Mouse (Mus musculus): ENCODE measurements around the gene Ddi2.

Gene Ddi2

GRCm38 (mm10) chr4:141686093-141686492 is 37.1 kb downstream of the Ddi2 start:
- DNase-seq = no peak

GRCm38 (mm10) chr4:141685499-141685898 is 37.7 kb downstream of the Ddi2 start, which contains the start of gene Rsc1a1:
TSS of gene Rsc1a1 (minus strand) at chr4:141685599.
- no peak for DNase-seq

GRCm38 (mm10) chr4:141682706-141683230 is 40.5 kb downstream of the Ddi2 start:
- no peak for DNase-seq

- no peak for DNase-seq
These were observed 41.5 kb downstream of the Ddi2 start for GRCm38 (mm10) chr4:141681767-141682166.

- DNase-seq = no peak
These were observed 42.3 kb downstream of the Ddi2 start for GRCm38 (mm10) chr4:141680892-141681291.

GRCm38 (mm10) chr4:141679016-141679415 is 44.2 kb downstream of the Ddi2 start:
- DNase-seq = no peak

GRCm38 (mm10) chr4:141676462-141676979 is 46.7 kb downstream of the Ddi2 start:
- DNase-seq = no peak

- peak; percentile 17 for DNase-seq
These were observed 50.9 kb downstream of the Ddi2 start for GRCm38 (mm10) chr4:141672325-141672724.

GRCm38 (mm10) chr4:141671389-141671788 is 51.8 kb downstream of the Ddi2 start:
- no peak for DNase-seq

- no peak for DNase-seq
These were observed 53.1 kb downstream of the Ddi2 start for GRCm38 (mm10) chr4:141669898-141670712.

- no peak for DNase-seq
These were observed 58.4 kb downstream of the Ddi2 start, which contains the start of gene Plekhm2 for GRCm38 (mm10) chr4:141664799-141665198. TSS of gene Plekhm2 (minus strand) at chr4:141664899.

- peak; percentile 82 for DNase-seq
These were observed 59.0 kb downstream of the Ddi2 start for GRCm38 (mm10) chr4:141664011-141664745.

- DNase-seq = peak; percentile 53
These were observed 59.9 kb downstream of the Ddi2 start for GRCm38 (mm10) chr4:141663122-141663931.

- no peak for DNase-seq
These were observed 62.3 kb downstream of the Ddi2 start for GRCm38 (mm10) chr4:141660884-141661283.

GRCm38 (mm10) chr4:141659739-141660138 is 63.5 kb downstream of the Ddi2 start:
- peak; percentile 53 for DNase-seq

- DNase-seq = no peak
These were observed 64.3 kb downstream of the Ddi2 start for GRCm38 (mm10) chr4:141658846-141659484.

GRCm38 (mm10) chr4:141656932-141657331 is 66.3 kb downstream of the Ddi2 start:
- DNase-seq = no peak

GRCm38 (mm10) chr4:141655908-141656608 is 67.2 kb downstream of the Ddi2 start:
- DNase-seq = no peak

- no peak for DNase-seq
These were observed 68.7 kb downstream of the Ddi2 start for GRCm38 (mm10) chr4:141654509-141654908.

GRCm38 (mm10) chr4:141653813-141654212 is 69.4 kb downstream of the Ddi2 start:
- DNase-seq = no peak

GRCm38 (mm10) chr4:141653044-141653443 is 70.2 kb downstream of the Ddi2 start:
- DNase-seq = no peak
